Mouse (Mus musculus) ES-E14 (cell line): ENCODE measurements around the gene Mmp24.

Experiments used
- CHD2 ChIP-seq: IDR thresholded peaks from 2 replicates; pipeline ENCODE4 v1.6.1; 2014; ENCODE audit warnings: mild to moderate bottlenecking, low read depth, low read length, inconsistent platforms
- HCFC1 ChIP-seq: IDR thresholded peaks from 2 replicates; pipeline ENCODE4 v1.6.1; 2012; ENCODE audit warnings: low read length, inconsistent platforms, borderline replicate concordance; ENCODE audit not compliant: insufficient read depth
- MAFK ChIP-seq: IDR thresholded peaks from 2 replicates; pipeline ENCODE4 v1.6.1; 2014; ENCODE audit warnings: mild to moderate bottlenecking, low read depth, low read length, inconsistent platforms; ENCODE audit not compliant: insufficient read depth
- ZC3H11A ChIP-seq: IDR thresholded peaks from 2 replicates; pipeline ENCODE4 v1.6.1; 2012; ENCODE audit warnings: low read depth, mild to moderate bottlenecking, inconsistent platforms, low read length, borderline replicate concordance
- ZNF384 ChIP-seq: IDR thresholded peaks from 2 replicates; pipeline ENCODE4 v1.6.1; 2012; ENCODE audit warnings: low read depth, low read length, inconsistent platforms

DNA sequence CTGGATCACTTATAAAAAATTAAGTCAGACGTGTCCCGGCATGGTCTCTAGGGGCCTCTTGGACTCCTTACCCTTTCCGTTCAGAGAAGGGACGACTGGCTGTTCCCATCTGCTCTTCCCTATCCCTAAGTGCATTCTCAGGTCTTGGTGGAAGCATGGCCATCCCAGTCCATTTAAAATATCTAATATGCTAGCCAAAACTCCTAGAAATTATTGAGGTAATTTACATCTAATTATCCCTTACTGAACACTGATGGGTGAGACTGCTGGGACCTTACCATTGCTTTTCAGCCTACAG lies 2.5 kb downstream of the Mmp24 start:
- no peak for TF ChIP-seq ZC3H11A
- TF ChIP-seq ZNF384, result no peak
- no peak for TF ChIP-seq MAFK
- TF ChIP-seq CHD2, result no peak
- no peak for TF ChIP-seq HCFC1
